In the genomic region with DNA sequence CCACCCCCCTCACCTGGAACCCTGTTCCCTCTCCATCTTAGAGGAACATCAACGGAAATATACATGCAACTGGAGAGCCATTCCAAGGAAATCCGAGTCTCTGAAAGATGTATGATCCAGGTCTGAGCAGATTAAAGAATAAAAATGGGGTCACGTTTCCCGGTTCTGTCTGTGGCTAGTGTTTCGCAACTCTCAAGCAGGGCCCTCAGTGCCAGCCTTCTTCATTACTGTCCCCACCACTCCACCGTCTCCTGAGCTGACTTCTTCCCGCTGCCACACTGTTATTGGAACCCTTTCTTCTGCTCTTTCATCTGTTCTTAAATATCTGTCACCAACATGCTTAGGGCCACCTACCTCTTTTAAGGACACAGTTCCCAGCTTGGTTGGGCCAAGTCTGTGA, we compare ENCODE assay signal across 27 mouse cellular contexts. TPM values are rescaled to one million over a fixed set of nuclear protein-coding genes. Genes with fewer than 3 reads are reported as not detected.
"Had no signal": no experiment of that assay in that cellular context is flagged by ENCODE, and none has a peak within 500 bp of the region (broad histone marks: within the 10 kb centered on the region; RNA-seq: fewer than 3 reads in every experiment).

No protein-coding gene starts in this region.

- H3K4me1 ChIP-seq: heart, embryonic 10.5 days; heart, embryonic 12.5 days; hindbrain, embryonic 12.5 days; limb, embryonic 10.5 days; limb, embryonic 12.5 days; liver, embryonic 13.5 days had no signal

- ATAC-seq: hindbrain, embryonic 16.5 days; inflammation-experienced regulatory T-cells, adult 6 months; intestine, embryonic 15.5 days; intestine, postnatal 0 days had no signal

- H3K27ac ChIP-seq: gastrocnemius, adult 2 months; heart, embryonic 10.5 days; hindbrain, embryonic 10.5 days; hindbrain, embryonic 12.5 days; hindbrain, embryonic 14.5 days; intestine, embryonic 15.5 days; layer of hippocampus, adult 2 months; left cerebral cortex, adult 2 months; limb, embryonic 10.5 days; limb, embryonic 12.5 days; liver, embryonic 13.5 days had no signal

- H3K9ac ChIP-seq: heart, embryonic 12.5 days; hindbrain, embryonic 12.5 days; hindbrain, embryonic 14.5 days; intestine, embryonic 15.5 days; limb, embryonic 12.5 days; liver, embryonic 13.5 days had no signal

- H3K4me2 ChIP-seq: heart, embryonic 12.5 days; hindbrain, embryonic 12.5 days; hindbrain, embryonic 14.5 days; intestine, embryonic 15.5 days; limb, embryonic 12.5 days; liver, embryonic 11.5 days; liver, embryonic 13.5 days had no signal

- H3K9me3 ChIP-seq: heart, embryonic 10.5 days; heart, embryonic 12.5 days; hindbrain, embryonic 10.5 days; hindbrain, embryonic 12.5 days; intestine, embryonic 15.5 days; limb, embryonic 10.5 days; limb, embryonic 12.5 days; liver, embryonic 13.5 days had no signal

- DNase-seq: gastrocnemius, adult 2 months; gastrocnemius, postnatal 10 days; gastrocnemius, postnatal 36 days; heart, adult 18-20 months; heart, postnatal 10 days; heart, postnatal 4 days; kidney, adult 18-20 months; kidney, adult 8-10 months; kidney, postnatal 10 days; kidney, postnatal 4 days; liver; liver, embryonic 13.5 days had no signal

- H3K4me3 ChIP-seq: gastrocnemius, adult 2 months; heart, embryonic 10.5 days; heart, embryonic 12.5 days; hindbrain, embryonic 10.5 days; hindbrain, embryonic 12.5 days; intestine, embryonic 15.5 days; layer of hippocampus, adult 2 months; left cerebral cortex, adult 2 months; limb, embryonic 10.5 days; limb, embryonic 12.5 days; liver, embryonic 13.5 days had no signal

- H3K36me3 ChIP-seq: heart, embryonic 10.5 days; heart, embryonic 12.5 days; hindbrain, embryonic 10.5 days; hindbrain, embryonic 12.5 days; intestine, embryonic 15.5 days; limb, embryonic 10.5 days; limb, embryonic 12.5 days; liver, embryonic 13.5 days had no signal

RNA-seq across cellular contexts. Expression of a gene that starts 28.4 kb away (rescaled TPM):
- total RNA-seq: heart, postnatal 10 days; heart, postnatal 25 days; heart, postnatal 4 days had no signal
- polyA plus RNA-seq: heart, embryonic 12.5 days; hindbrain, embryonic 16.5 days; inflammation-experienced regulatory T-cells, adult 6 months; intestine, embryonic 15.5 days; intestine, postnatal 0 days; liver, embryonic 13.5 days had no signal
